Mouse (Mus musculus): ENCODE measurements around the gene Ppp1r9b. TPM values are rescaled to one million over a fixed set of nuclear protein-coding genes. Genes with fewer than 3 reads are reported as not detected.
"Not testable (repeated sequence)": the region's sequence is repeated elsewhere in the genome, so short reads cannot be mapped to it uniquely, and the experiment has no call there.

Ppp1r9b gene
- polyA plus RNA-seq, 1 experiment from 2014 or later: 10.6 TPM

DNA sequence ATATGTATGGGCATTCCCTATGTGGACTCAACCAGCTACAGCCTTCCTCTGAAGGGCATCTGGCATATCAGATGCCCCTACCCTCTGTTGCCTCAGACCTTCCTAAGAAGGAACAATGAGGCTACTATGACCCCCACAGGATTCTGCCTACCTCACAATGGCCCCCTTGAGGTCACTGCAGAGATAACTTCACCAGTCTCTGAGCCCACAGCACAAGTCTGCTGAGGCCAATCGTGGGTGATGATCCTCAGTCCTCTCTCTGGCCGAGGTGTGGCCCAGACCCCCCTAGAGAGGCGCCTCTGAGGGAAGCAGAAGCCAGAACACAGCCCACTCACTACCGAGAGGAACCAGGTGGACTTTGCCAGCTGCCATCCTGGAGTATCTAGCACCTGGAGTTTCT is 23.4 kb upstream of the Ppp1r9b start, which contains the start of gene Hils1:
Gene Hils1, plus strand, starts transcription at position 175 of the 400 bp plus-strand sequence.
- H3K27ac ChIP-seq: no peak within 1 kb of the TSS
- 45% methylated on average over 4 of the region's 4 CpGs for WGBS
- no peaks in the 10 kb centered on the region for H3K36me3 ChIP-seq (ENCODE audit: insufficient read depth, low read length)
- no peak within 1 kb of the TSS for H3K9ac ChIP-seq (ENCODE audit: low read depth, low read length)
- H3K9me3 ChIP-seq (replicated peaks; ENCODE audit: low read length): no peaks in the 10 kb centered on the region
- H3K4me2 ChIP-seq (ENCODE audit: low read length): no peak within 1 kb of the TSS
- DNase-seq (ENCODE audit: low spot score): no peak
- H3K4me3 ChIP-seq (replicated peaks; ENCODE audit: low read depth, low read length): no peak within 1 kb of the TSS
- no peak for ATAC-seq (replicated peaks; ENCODE audit: low FRiP score, low read depth)
- H3K4me1 ChIP-seq (replicated peaks; ENCODE audit: insufficient read depth, low read length): no peaks in the 10 kb centered on the region; the same call in 1 of the 2 replicates
- H3K27me3 ChIP-seq (ENCODE audit: insufficient read depth, low read length): no peaks in the 10 kb centered on the region
- peak; percentile 16; the same call in 1 of the 2 replicates for TF ChIP-seq CTCF (IDR thresholded peaks at IDR 0.05; ENCODE audit: low read depth)

DNA sequence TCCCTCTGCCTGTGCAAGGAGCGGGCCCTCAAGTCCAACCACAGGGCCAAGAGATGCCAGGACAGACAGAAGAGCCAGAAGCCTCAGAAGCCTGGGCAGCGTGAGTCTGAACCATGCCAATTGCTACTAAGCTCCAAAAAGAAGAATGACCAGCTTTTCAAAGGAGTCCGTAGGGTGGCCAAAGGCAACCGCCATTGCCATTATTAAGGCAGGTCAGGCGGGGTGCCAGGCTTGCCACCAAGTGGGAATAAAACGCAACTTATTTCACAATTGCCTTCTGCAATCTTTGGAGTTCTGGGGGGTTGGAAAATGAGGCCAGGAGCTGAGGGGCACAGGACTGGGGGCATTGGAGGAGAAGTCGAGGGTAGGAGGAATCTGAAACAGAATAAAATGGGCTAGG is 22.6 kb upstream of the Ppp1r9b start:
- WGBS: 82% methylated on average over 7 of the region's 7 CpGs

DNA sequence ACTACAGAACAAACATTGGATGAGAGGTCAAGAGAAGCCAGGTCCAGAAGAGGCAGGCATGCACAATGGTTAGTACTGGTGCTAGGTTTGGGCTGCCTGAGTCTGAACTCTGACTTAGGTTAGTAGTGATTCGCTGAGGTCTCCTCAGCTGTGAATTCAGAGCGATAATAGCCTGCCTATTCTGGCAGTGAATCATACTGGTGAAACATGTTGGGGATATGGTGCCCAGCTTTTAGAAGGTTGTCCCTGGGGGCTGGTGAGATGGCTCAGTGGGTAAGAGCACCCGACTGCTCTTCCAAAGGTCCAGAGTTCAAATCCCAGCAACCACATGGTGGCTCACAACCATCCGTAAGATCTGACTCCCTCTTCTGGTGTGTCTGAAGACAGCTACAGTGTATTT is 21.1 kb upstream of the Ppp1r9b start:
- not testable (repeated sequence) for ATAC-seq (replicated peaks; ENCODE audit: low FRiP score, low read depth); H3K4me3 ChIP-seq (replicated peaks; ENCODE audit: low read depth, low read length); H3K27ac ChIP-seq; H3K9ac ChIP-seq (ENCODE audit: low read depth, low read length); H3K36me3 ChIP-seq (ENCODE audit: insufficient read depth, low read length); H3K4me1 ChIP-seq (replicated peaks; ENCODE audit: insufficient read depth, low read length); H3K27me3 ChIP-seq (ENCODE audit: insufficient read depth, low read length); H3K9me3 ChIP-seq (replicated peaks; ENCODE audit: low read length); H3K4me2 ChIP-seq (ENCODE audit: low read length); DNase-seq (ENCODE audit: low spot score)
- WGBS: 93% methylated on average over 4 of the region's 4 CpGs

More for the DNA sequence above, 22.6 kb upstream of the Ppp1r9b start:
- Histone ChIP-seq H3K4me3 (replicated peaks; ENCODE audit: low read depth, low read length) (no peak overlapping the region), H3K4me1 (replicated peaks; ENCODE audit: insufficient read depth, low read length) (no peaks in the 10 kb centered on the region), H3K4me2 (ENCODE audit: low read length) (no peak overlapping the region), H3K36me3 (ENCODE audit: insufficient read depth, low read length) (no peaks in the 10 kb centered on the region), H3K9me3 (replicated peaks; ENCODE audit: low read length) (no peaks in the 10 kb centered on the region), H3K27me3 (ENCODE audit: insufficient read depth, low read length) (no peaks in the 10 kb centered on the region), H3K27ac (no peak overlapping the region), H3K9ac (ENCODE audit: low read depth, low read length) (no peak overlapping the region)
- no peak for TF ChIP-seq CTCF (IDR thresholded peaks at IDR 0.05; ENCODE audit: low read depth)
- DNase-seq (ENCODE audit: low spot score): no peak
- no peak for ATAC-seq (replicated peaks; ENCODE audit: low FRiP score, low read depth)

DNA sequence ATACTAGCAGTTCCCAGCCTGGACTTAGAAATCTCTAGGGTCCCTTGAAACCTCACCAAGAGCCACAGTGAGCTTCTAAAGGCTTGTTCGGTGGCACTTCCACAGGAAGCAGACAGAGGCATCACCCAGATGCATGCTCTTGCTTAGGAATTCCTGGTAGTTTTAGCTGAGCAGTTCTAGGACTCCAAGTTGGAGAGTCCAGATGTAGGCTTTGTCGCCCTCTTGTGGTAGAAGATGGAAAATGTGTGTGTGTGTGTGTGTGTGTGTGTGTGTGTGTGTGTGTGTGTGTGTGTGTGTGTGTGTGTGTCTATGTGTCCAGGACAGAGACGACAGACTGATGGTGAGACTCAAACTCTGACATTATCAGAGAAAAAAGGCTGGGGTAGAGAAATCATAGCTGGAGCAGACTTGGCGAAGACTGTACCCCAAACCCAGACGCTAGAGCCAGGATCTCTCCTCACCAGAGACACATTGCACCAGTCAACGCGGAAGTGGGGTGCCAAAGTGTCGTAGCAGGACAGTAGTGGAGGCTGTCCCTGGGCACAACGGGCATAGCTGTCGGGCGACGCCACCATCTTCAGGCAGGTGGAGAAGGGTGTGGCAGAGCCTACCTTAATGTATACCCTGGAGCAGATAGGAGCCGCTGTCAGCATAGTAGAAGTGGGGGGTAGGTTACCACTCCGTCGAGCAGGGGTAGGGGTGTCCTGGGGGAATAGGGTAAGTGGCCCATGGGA is 20.5 kb upstream of the Ppp1r9b start:
- Histone ChIP-seq H3K36me3 (ENCODE audit: insufficient read depth, low read length) (no peaks in the 10 kb centered on the region), H3K4me2 (ENCODE audit: low read length) (no peak overlapping the region), H3K9me3 (replicated peaks; ENCODE audit: low read length) (no peaks in the 10 kb centered on the region), H3K27me3 (ENCODE audit: insufficient read depth, low read length) (no peaks in the 10 kb centered on the region), H3K9ac (ENCODE audit: low read depth, low read length) (no peak overlapping the region), H3K4me3 (replicated peaks; ENCODE audit: low read depth, low read length) (no peak overlapping the region), H3K27ac (no peak overlapping the region), H3K4me1 (replicated peaks; ENCODE audit: insufficient read depth, low read length) (no peaks in the 10 kb centered on the region)
- 62% methylated on average over 15 of the region's 15 CpGs for WGBS
- peak; percentile 88 for DNase-seq (ENCODE audit: low spot score)
- 0 out of 2 replicates have a peak, but pooled peaks have one; percentile 37 for ATAC-seq (replicated peaks; ENCODE audit: low FRiP score, low read depth)
- TF ChIP-seq CTCF (IDR thresholded peaks at IDR 0.05; ENCODE audit: low read depth): peak; percentile 95

DNA sequence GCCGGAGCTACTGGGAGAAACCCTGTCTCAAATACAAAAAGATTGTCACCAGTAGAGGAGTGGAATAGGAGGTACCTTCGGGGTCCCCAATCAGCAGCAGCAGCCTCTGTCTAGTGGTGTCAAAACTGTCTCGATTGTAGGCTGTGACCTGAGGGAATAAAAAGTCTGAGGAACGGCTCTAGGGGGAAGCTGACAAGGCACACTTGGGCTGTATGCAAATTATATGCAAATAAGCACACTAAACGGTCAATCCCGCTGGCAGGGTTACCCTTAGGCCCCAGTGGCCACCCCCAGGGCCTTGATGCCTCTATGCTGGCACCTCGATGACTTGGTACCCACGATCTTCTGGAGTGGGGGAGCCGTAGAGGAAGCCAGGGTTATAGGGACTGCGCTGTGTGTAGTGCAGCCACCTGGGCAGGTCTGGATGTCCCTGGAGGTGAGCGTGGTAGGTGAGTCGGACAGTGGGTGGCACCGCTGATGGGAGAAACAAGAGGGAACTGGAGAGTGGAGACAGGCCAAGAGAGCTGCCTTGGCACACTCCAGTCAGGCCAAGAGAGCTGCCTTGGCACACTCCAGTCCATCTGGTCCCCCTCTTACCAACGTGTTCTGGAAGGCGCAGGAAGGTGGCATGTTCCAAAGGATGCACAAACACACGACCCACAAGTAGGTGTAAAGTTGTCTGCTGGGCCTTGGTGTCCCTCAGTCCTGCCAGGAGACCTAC is 18.8 kb upstream of the Ppp1r9b start:
- Histone ChIP-seq H3K4me2 (ENCODE audit: low read length) (no peak overlapping the region), H3K27ac (no peak overlapping the region), H3K4me1 (replicated peaks; ENCODE audit: insufficient read depth, low read length) (no peaks in the 10 kb centered on the region), H3K27me3 (ENCODE audit: insufficient read depth, low read length) (no peaks in the 10 kb centered on the region), H3K9me3 (replicated peaks; ENCODE audit: low read length) (no peaks in the 10 kb centered on the region), H3K9ac (ENCODE audit: low read depth, low read length) (no peak overlapping the region), H3K36me3 (ENCODE audit: insufficient read depth, low read length) (no peaks in the 10 kb centered on the region), H3K4me3 (replicated peaks; ENCODE audit: low read depth, low read length) (no peak overlapping the region)
- ATAC-seq (replicated peaks; ENCODE audit: low FRiP score, low read depth) (no peak), DNase-seq (ENCODE audit: low spot score) (no peak)
- TF ChIP-seq CTCF (IDR thresholded peaks at IDR 0.05; ENCODE audit: low read depth): no peak
- WGBS: 64% methylated on average over 16 of the region's 16 CpGs

DNA sequence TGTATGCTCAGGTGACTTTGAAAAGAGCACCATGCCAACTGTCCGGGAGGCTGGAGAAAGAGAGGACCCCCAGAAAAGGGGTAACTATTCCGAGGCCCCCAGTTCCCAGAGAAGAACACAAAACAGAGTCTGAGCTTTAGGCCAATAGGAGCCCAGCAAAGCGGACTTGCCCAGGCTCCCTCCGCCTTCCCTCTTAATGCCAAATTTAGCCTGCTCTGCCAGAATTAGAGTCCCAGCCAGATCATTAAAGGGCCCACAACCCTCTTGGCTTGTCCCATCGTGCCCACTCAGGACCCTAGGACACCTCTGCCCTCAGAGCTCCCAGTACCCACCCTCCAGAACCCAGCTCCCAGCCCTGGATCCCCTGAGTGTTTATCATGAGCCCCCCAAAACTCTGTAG is 17.9 kb upstream of the Ppp1r9b start:
- no peaks in the 10 kb centered on the region for H3K9me3 ChIP-seq (replicated peaks; ENCODE audit: low read length)
- no peaks in the 10 kb centered on the region for H3K4me1 ChIP-seq (replicated peaks; ENCODE audit: insufficient read depth, low read length)
- H3K36me3 ChIP-seq (ENCODE audit: insufficient read depth, low read length): no peaks in the 10 kb centered on the region
- no peak for ATAC-seq (replicated peaks; ENCODE audit: low FRiP score, low read depth)
- no peak overlapping the region for H3K27ac ChIP-seq
- 72% methylated on average over 5 of the region's 5 CpGs for WGBS
- DNase-seq (ENCODE audit: low spot score): no peak
- no peak overlapping the region for H3K4me2 ChIP-seq (ENCODE audit: low read length)
- no peak overlapping the region for H3K9ac ChIP-seq (ENCODE audit: low read depth, low read length)
- H3K4me3 ChIP-seq (replicated peaks; ENCODE audit: low read depth, low read length): no peak overlapping the region
- H3K27me3 ChIP-seq (ENCODE audit: insufficient read depth, low read length): no peaks in the 10 kb centered on the region
- TF ChIP-seq CTCF (IDR thresholded peaks at IDR 0.05; ENCODE audit: low read depth): no peak
